Mouse (Mus musculus): ENCODE results near the gene Irx4.

Gene Irx4

DNA sequence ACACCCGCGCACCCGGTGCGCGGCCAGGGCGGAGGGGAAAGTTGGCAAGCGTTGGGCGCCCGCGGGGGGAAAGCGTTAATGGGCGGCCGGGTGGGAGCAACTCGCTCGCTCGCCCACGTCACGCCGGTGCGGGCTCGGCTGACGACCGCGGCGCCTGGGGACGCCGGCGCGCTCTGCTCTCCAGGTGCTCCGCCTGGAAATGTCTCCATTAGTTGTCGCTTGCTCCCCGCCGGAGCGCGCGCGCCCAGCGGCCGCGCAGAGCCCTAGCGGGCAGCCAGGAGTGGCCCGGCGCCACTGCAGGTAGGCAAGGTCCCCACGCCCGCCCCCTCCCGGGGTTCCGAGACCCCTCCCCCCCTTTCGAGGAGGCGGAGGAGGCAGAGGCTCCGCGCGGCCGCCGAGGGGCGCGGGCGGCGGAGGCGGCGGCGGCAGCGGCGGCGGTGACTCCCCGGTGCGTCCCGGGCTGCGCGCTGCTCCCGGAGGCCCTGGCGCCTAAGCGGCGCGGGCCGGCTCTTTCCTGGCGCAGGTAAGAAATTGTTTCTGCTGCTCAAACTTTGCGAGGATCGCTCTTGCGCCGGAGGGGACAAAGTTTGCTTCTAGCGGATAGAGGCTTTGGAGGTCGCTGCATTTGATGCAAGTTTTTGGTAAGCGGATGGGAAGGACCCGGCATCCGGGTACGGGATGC is at the start of gene Irx4:
Irx4 (plus strand) TSS at position 126 of the 682 bp plus-strand sequence.
- DNase-seq, result no peak

DNA sequence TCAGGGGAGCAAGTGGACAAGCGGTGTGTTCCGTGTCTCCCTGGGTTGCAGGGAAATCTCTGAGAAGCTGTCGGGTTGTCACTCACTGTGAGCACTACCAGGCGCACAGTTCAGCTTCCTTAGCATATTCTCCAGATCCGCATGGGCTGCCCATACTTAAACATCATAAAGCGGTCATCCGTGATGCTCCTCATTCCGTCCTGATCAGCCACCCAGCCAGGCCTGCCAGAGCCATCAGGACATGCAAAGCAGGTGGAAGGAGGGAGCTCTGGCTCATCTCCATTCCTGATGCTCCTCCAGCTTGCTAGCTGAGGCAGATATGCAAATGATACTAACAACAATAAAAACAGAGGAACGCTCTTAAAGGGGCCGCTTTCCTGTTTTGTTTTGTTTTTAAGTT is 46.0 kb upstream of the Irx4 start:
- no peak for DNase-seq

DNA sequence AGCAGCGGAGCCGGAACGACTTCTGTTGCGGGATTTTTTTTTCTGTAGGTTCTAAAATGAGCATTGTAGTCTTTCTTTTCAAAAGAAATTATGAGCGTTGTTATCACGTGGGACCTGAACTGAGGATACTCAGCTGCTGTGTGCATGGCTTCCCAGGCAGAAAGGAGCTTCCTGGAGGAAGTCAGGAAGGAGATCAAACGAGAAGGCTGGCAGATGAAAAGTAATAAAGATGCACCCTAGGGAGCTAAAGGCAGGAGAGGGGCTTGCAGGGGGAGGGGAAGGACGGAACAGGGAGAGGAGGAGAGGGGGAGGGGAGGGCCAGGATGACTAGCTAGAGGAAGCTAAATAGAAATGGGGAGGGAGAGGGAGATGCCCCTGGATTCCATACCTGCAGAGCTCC is 23.8 kb upstream of the Irx4 start:
- DNase-seq, result no peak

DNA sequence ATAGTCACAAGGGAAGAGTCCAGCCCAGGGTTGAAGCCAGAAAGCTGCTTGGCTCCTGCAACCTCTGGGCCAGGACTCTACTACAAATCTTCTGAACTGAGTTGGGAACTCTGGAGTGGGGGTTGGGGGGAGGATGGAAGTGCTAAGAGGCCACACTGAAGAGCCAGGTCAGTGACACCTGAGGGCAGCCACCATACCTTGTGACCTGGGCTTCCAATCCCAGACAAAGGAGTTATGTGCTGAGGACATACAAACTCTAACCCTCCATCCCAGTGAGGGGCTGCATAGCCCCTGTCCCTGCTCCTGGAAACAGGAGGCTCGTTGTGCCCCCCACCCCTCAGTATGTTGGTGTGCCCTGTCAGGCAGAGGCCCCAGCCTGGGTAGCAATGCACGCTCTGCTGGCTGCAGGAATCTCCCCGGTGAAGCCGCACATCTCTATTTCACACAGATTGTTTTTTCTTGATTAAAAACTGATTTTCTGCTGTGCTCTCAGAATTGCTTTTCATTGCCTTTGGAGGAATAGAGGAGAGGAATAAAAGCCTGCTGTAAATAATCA is 21.0 kb upstream of the Irx4 start:
- DNase-seq, result no peak

- DNase-seq, result no peak
Observed at GRCm38 (mm10) chr13:73242556-73242955, 17.7 kb upstream of the Irx4 start.

DNA sequence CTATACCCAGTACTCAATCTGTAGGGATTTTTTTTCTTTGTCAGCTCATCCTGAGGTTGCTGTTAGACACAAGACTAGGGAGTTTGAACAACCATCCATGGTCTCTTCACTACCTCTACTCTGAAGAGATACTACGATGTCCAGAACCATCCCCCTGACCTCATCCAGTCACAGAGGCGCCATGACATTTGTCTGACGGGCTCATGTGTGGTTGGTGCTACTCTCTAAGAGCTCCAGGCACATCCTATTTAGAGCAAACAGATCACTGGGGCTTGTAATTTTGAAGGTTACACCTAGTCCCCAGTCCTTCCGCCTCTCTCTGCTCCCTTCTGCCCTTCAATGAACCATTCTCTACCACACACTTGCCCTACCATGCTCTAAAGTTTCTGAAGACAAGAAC is 13.3 kb upstream of the Irx4 start:
- no peak for DNase-seq

DNA sequence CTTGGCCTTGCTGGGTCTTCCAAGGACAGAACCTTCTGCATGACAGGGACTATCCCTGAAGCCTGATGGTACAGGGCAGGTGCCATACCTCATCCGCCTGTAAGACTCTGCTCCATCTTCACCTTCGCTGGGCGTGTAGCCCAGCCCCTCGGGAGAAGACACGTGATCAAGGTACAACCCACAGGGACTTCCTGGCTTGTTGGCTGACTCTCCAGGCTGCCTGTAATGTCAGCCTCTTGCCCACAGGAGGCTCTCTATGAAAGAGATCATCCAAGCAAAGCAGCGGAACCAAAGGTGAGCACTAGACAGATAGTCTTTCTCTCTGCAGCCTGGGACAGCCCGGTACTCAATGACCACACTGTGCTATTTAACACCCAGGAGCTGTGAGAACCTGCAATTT is 9.1 kb upstream of the Irx4 start:
- DNase-seq, result no peak

DNA sequence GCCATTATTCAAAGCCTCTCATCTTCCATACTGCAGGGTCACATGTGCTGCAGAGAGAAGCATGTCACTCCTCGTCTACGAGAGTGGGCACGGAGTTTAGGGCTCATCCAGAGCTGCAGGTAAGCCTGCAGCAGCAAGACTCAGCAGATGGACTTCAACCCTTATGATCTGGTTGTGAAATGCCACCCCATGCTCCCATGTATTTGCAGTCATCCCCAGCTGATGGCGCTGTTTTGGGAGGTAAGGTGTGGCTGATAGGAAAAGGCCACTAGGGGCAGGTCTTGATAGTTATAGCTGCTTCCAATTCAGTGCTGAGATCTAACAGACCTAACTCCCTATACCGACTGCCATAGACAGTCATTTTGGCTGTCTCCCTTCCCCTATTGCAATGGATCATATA is 8.3 kb upstream of the Irx4 start:
- DNase-seq, result no peak

DNA sequence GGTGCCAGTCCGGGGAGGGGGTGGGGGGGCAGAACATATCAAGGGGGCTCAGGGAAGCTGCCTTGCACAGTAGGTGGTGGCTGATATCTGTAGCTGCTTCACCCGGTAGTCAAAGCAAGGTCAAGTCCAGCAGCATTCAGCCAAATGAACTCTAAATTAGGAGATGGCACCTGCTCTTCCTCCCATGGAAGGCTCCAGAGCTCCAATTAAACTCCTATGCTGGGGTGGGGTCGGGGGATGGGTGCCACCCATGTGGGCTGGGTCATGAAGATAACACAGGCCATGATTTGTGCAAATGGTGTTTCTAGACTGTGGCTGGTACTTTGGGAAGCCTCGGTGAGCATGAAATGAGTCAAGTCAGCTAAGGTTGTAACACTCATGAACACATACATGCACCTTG is 1.9 kb upstream of the Irx4 start:
- no peak for DNase-seq

- no peak for DNase-seq
Observed at GRCm38 (mm10) chr13:73259577-73260353, 514 bp upstream of the Irx4 start.

DNA sequence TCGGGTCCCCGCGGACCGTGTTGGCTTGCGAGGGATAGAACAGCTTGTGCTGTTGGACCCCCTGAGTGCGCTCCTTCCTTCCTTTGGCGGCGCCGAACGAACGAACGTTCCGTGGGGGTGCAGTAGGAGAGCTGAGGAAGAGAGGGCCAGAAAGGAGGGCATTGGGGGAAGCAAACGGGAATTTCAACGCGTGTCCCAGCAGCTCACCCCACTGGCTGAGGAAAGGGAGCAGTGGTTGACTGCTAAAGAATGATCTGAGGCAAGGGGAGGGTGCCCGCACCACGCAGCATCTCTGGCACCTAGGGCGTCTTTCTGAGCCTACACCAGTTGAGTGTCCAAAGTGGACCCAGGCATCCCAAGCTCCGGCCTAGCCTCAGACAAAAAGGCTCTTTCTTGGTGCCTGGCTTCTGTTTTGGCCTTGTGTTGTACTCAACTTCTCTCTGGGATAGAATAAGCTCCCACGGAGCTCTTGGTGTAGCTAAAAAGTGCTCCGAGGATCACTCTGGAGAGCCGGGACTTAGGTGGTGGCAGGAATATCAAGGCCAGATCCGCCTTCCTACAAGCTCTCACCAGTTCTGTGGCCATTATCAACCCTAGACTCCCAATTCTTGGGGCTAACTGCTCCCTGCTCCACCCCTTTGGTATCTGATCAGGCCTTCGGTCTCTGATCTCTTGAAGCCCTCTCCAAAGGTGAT is 904 bp downstream of the Irx4 start:
- no peak for DNase-seq

DNA sequence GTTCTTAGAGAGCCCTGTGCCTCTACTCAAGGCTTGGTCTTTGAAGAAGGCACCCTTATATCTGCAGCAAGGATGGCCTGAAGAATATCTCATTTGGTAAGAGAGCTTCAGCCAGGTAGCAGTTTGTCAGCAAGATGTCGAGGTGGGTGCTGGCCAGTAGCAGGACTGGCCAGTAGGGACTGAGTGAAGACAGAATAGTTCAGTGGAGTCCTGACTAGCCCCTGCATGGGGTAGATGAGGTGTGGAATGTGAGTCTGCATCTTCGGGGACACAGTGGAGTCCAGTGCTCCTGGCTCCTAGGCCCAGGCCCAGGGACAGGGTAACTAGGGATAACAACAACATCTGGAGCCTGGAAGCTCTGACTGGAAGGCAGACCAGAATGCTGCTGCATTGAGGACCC is 1.6 kb downstream of the Irx4 start:
- DNase-seq, result no peak

- DNase-seq, result no peak
Observed at GRCm38 (mm10) chr13:73262336-73263127, 2.3 kb downstream of the Irx4 start.

DNA sequence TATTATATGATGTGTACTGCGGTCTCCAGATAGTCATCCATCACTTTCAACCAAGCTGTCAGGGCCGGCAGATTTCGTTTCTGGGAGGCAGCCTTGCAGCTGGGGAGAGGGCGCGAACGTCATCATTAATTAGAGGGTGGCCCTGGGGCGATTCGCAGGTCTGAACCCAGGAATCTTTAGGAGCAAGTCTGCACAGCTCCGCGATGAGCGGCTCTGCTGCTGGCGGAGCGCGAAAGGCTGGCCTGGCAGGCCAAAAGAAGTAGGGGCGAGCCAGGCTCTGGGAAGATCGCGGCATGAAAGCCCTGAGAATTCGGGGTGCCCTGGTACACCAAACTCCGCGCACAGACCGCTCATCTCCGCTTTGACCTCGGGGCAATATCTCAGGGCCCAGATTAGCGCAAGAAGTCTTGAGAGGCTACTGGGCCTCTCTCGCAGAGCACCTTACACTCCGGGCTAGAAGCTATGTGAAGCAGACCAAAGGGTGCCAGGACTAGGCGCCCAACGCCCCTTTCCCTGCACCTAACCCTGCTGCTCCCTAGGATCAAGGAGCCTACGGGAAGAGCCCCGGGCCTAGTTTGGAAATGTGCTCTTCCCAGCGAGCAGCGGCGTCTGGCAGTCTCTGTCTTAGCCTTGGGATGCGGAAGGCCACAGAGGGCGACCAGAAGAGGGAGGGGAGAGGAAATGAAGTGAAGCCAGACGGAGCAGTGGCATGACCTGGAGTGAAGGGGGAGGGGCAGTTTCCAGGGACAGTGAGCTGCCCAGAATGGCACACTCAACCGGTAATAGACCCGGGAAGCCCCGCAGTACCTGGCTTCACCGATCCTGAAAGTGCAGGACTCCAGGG is 3.1 kb downstream of the Irx4 start:
- no peak for DNase-seq

DNA sequence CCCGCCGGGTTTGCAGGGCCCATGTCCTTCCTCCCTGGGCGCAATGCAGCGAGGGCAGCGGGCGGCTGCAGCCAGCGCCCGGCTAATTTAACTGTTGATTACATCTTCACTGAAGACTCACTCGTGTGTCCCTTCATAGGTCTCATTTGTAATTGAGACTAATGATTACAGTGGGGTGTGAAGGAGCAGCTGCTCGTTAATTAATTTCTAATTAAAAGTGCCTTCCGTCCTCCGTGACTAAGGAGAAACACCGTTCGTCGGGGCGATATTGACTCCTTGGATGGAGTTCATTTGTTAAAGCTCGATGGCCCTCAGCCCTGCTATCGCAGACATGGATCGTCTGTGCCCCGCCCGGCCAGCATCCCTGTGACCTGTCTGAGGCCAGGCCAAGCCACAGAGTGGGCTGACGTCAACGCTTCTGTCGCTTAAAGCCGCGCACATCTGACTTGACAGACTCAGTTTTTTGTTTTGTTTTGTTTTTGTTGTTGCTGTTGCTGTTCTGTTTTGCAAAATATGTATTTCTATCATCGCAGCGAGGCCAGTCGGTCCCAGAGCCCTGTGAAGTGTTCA is 4.0 kb downstream of the Irx4 start:
- DNase-seq, result no peak

GRCm38 (mm10) chr13:73264831-73265230 is 4.6 kb downstream of the Irx4 start:
- DNase-seq, result no peak

DNA sequence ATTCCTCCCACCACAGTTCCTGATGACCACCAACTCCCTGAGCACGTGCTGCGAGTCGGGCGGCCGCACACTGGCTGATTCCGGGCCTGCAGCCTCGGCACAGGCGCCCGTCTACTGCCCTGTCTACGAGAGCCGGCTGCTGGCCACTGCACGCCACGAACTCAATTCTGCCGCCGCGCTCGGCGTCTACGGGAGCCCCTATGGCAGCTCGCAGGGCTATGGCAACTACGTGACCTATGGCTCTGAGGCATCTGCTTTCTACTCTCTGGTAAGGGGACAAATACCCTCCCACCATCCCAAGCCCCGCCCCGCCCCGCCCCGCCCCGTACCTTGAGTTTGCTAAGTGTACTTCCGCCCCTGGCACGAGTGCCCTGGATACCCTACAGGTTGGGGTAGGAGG is 5.2 kb downstream of the Irx4 start:
- no peak for DNase-seq

GRCm38 (mm10) chr13:73267551-73267950 is 7.3 kb downstream of the Irx4 start:
- no peak for DNase-seq

GRCm38 (mm10) chr13:73268702-73269101 is 8.4 kb downstream of the Irx4 start:
- peak; percentile 12 for DNase-seq

DNA sequence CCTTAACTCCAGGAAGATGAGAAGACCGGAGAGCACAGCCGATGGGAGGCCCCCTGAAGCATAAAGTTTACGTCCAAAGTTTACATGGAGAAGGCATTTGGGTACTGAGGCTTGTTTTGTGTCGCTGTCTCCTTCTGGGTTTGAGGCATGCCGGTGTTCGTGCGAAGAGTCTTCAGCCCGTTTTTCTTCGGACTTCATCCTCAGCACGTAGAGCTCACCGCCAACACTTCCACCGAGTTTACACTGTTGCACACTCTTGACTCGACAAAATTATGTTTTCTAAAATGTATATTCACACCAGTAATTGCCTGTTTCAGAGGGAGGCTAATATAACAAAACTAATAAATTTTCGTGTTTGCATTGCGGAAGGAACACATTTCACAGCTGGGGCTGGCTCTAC is 9.0 kb downstream of the Irx4 start:
- no peak for DNase-seq

DNA sequence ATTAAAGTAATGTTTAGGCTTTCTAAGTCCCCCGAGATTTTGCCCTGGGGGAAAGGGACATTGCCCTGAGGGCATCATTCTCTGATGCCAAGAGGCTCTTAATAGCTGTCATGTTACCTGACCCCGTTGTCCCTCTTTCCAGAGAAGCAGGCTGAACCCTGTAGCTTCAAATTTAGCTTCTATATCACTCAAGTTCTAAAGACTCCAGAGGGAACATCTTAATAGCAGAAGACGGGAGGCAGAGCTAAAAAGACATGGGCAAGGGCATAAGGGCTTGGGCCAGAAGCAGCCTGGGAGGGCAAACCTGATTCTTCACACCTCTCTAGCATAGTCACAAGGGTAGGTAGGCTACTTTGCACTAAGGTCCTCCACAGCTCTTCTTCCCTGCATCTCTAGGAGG is 9.6 kb downstream of the Irx4 start:
- no peak for DNase-seq
